Mouse (Mus musculus) small intestine, adult 2 months (tissue): ENCODE results near the gene Got2. TPM values are rescaled to one million over a fixed set of nuclear protein-coding genes. Genes with fewer than 3 reads are reported as not detected.

Source experiments
- H3K27ac ChIP-seq: fragments of 200-500 bp; 2 replicates; pipeline ENCODE4 v1.5.1; 2012; ENCODE audit warnings: low read depth, low read length, control low read depth, inconsistent platforms; ENCODE audit not compliant: insufficient read depth
- H3K27me3 ChIP-seq: fragments of 200-500 bp; 2 replicates; pipeline ENCODE4 v1.6.1; 2012; ENCODE audit warnings: mild to moderate bottlenecking, moderate library complexity, low read length, inconsistent platforms; ENCODE audit not compliant: control insufficient read depth, insufficient read depth
- H3K36me3 ChIP-seq: fragments of 200-500 bp; 2 replicates; pipeline ENCODE4 v1.6.1; 2012; ENCODE audit warnings: mild to moderate bottlenecking, low read length, control low read depth, inconsistent platforms; ENCODE audit not compliant: control insufficient read depth, insufficient read depth
- H3K4me1 ChIP-seq: fragments of 200-500 bp; 2 replicates; pipeline ENCODE4 v1.6.1; 2012; ENCODE audit warnings: low read length, inconsistent platforms, mixed read lengths; ENCODE audit not compliant: control insufficient read depth, insufficient read depth, insufficient read length
- H3K4me3 ChIP-seq: fragments of 200-500 bp; 2 replicates; pipeline ENCODE4 v1.5.1; 2012; ENCODE audit warnings: low read depth, mild to moderate bottlenecking, control low read depth, inconsistent platforms, low read length, moderate library complexity
- CTCF ChIP-seq: fragments of 200-500 bp; IDR thresholded peaks from 2 replicates; pipeline ENCODE4 v1.5.1; 2012; ENCODE audit warnings: low read depth, mild to moderate bottlenecking, control low read depth, inconsistent platforms, low read length, moderate library complexity, mixed read lengths; ENCODE audit not compliant: insufficient replicate concordance, insufficient read length; ENCODE audit errors: extremely low read depth
- POLR2A ChIP-seq: fragments of 200-500 bp; IDR thresholded peaks from 2 replicates; pipeline ENCODE4 v1.6.1; 2012; ENCODE audit warnings: low read depth, mild to moderate bottlenecking, control low read depth, inconsistent platforms, low read length, moderate library complexity
- WGBS: fragments of 180-500 bp; shearing (Covaris S2); methylation state at CpG from one replicate; pipeline ENCODE4 v1.1.7; 2018; 5-methylcytosine and 5-hydroxymethylcytosine counted together
- polyA plus RNA-seq: library from polyadenylated mRNA; depleted of rRNA; stranded (reverse); fragments of >200 nt; gene quantifications from 2 replicates; pipeline ENCODE4 v1.2.3, GENCODE M21; 2012

Gene Got2
- polyA plus RNA-seq, 1 experiment: 31.9 TPM

DNA sequence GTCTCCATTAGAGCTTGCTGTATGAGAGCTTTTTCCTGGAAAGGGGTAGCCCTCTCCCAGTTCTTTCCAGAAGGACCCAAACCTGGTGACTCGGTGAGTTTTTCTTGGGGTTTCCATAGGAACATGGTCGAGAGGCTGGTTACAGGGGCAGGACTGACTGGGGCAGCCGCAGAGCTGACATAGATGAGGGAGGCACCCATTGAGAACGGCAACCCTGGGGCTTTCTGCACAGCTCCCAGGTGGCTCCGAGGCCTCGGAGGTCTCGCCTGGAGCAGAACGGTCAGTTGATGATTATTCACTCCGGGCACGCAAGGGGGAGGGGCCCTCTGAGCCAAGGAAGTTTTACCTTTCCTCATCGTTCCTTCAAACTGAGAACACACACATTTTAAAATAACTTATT lies 19.5 kb upstream of the Got2 start:
- WGBS: 77% methylated on average over 11 of the region's 11 CpGs
- H3K27me3 ChIP-seq: no peaks in the 10 kb centered on the region
- H3K36me3 ChIP-seq: no peaks in the 10 kb centered on the region
- H3K4me3 ChIP-seq: no peak overlapping the region
- no peak for TF ChIP-seq CTCF
- no peak for TF ChIP-seq POLR2A
- no peak overlapping the region for H3K27ac ChIP-seq
- no peaks in the 10 kb centered on the region for H3K4me1 ChIP-seq

DNA sequence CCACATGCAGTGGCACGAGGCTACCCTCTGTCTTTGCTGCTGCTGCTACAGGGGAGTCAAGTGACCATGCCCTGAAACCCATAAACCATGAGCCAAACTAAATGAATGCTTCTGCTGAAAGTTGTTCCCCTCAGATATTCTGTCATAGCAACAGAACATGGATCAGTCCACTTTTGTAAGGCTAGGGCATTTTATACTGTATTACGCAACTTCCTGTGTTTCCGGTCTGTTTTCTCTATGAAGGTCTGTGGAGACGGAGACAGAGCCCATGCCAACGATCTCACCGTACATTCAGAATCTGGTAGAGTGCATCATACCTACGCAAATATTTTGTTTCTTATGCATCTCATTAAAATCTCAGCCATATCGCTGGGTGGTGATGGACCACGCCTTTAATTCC lies 18.4 kb upstream of the Got2 start:
- no peaks in the 10 kb centered on the region for H3K36me3 ChIP-seq
- H3K27me3 ChIP-seq: no peaks in the 10 kb centered on the region
- no peak overlapping the region for H3K27ac ChIP-seq
- no peak overlapping the region for H3K4me3 ChIP-seq
- H3K4me1 ChIP-seq: no peaks in the 10 kb centered on the region
- 80% methylated on average over 9 of the region's 9 CpGs for WGBS
- TF ChIP-seq CTCF (no peak), POLR2A (no peak)

DNA sequence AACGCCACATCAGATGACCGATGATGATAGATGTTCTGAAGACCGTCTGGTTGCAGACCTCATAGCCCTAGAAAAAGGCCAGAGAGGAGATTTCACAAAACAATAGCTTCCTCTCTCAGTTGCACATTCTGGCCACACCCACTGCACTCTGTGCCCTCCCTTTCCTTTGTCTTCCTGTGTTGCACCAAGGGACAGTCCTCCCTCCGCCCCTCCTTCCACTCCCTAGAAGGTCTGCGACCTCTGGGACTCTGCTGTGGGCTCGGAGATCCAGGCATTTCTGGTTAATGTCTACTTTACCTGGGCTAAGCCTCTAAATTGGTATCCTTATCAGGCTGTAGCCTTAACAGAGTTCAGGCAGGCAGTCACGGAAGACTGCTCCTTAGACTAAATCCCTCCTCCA lies 13.5 kb upstream of the Got2 start:
- Histone ChIP-seq H3K4me1 (no peaks in the 10 kb centered on the region), H3K4me3 (no peak overlapping the region), H3K27ac (no peak overlapping the region), H3K36me3 (no peaks in the 10 kb centered on the region), H3K27me3 (no peaks in the 10 kb centered on the region)
- no peak for TF ChIP-seq POLR2A
- no peak for TF ChIP-seq CTCF
- 36% methylated on average over 7 of the region's 7 CpGs for WGBS

DNA sequence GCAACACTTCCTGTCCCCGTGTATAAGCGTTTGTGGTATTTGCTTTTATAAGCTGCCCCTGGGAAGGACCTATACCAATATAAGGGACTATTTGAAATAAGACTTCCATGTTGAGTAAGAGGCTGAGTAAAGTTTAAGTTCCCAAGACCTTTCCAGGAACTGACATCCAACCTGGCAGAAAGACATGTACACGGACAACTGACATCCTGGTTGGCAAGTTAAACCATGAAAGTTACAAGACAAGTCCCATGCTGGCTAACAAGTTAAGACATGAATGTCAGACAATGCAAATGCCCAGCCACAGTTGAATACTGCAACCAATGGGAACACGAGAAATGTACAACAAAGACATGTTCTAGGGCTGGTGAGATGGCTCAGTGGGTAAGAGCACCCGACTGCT lies 5.4 kb upstream of the Got2 start:
- Histone ChIP-seq H3K36me3 (no peaks in the 10 kb centered on the region), H3K27me3 (no peaks in the 10 kb centered on the region), H3K4me3 (no peak overlapping the region), H3K27ac (no peak overlapping the region), H3K4me1 (no peaks in the 10 kb centered on the region)
- WGBS: 75% methylated on average over 5 of the region's 5 CpGs
- TF ChIP-seq CTCF (no peak), POLR2A (no peak)

DNA sequence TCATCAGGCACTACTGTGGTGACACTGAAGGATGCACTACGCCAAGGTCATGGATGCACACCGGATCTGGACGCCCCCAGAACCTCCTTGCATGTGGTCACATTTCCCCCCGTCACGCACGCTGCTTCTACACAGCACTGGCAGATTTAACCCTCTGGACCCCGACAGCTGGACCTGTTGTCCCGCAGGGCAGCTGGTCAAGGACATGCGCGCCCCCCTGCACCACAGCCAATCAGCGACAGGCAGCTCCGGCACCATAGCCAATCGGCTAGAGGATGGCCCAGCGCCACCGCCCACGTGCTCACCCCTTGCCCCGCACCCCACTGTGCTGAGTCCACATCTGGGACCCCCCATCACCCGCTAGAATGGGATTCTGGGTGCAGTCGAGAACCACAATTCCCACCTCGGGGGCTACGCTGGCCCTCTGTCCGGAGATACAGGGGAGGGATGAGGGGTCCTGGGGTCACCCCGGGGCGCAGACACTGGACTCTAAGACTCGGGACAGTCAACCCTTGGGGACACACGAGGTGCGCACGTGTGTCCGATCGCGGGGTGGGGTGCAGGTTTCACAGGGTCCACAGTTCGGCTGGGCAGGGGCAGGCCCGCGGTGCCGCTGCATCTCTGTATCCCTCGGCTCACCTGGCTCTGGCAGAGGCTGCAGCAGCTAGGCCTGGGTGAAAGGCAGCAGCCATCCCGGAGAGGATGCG lies 616 bp downstream of the Got2 start:
- under 1% methylated on average over 38 of the region's 38 CpGs for WGBS
- Histone ChIP-seq H3K4me3 (peak overlapping the region; percentile 82), H3K4me1 (peaks cover 12% of the 10 kb centered on the region; the same call in 1 of the 2 replicates), H3K27me3 (no peaks in the 10 kb centered on the region), H3K36me3 (no peaks in the 10 kb centered on the region), H3K27ac (peak overlapping the region; percentile 29; the same call in 1 of the 2 replicates)
- TF ChIP-seq POLR2A: no peak; the same call in 1 of the 2 replicates
- no peak for TF ChIP-seq CTCF

DNA sequence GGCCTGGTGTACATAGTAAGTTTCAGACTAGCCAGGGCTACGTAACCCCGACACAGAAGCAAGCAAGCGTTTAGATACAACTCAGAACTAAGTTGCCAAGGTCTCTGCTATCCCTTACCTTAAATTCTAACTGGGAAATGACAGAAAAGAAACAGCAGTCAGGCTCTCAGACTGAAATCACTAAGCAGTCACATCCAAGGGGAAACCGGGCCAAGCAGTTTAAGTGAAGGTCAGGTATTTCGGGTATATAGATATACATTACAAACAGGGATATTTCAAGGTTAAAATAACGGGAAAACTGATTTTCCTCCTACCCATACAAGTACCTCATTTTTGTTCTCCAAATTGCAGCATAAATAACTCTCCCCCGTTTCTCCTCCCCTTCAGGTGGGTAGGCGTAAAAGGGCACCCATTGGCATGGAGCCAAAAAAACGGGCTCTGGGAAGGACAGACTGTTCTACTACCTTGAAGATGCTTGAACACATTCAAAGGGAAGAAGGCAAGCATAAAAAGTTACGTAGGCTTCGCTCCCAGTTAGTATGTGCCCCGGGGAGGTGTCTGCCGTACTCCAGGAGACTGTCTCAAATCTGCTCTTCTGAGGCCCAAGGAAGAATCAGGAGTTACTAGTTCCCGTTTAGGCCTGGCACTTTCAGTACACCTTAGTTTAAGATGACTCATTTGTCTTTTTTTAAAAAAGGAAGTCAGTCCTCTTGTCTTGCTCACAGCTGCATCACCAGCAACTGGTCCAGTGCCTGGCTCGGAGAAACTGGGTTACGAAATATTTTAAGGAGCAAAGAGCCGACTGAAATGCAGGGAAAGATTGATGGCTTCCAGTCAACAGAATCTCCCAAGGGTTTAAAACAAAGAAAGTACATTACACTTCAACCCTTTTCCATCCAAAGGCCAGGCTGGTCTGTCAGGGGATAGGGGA lies 1.4 kb downstream of the Got2 start:
- H3K4me3 ChIP-seq: peak overlapping the region; percentile 82

DNA sequence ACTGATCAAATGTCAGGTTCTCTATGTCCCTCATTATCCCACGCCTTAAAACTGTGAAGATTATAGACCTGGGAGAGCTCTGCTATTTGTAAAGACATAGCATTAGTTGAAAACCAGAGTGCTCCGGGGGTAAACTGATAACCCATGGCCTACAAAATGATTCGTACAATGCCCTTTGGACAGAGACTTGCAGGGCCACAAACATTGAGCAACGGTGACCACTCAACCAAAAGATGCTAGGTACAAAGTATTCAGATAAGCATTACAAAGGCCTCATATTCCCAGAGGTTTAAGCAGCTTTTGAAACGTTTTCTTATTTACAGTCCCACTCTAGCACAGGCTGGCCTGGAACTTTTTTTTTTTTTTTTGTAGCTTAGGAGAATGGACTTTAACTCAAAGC lies 2.4 kb downstream of the Got2 start:
- Histone ChIP-seq H3K27me3 (no peaks in the 10 kb centered on the region), H3K27ac (no peak overlapping the region; the same call in 1 of the 2 replicates), H3K36me3 (no peaks in the 10 kb centered on the region), H3K4me1 (peaks cover 12% of the 10 kb centered on the region; the same call in 1 of the 2 replicates), H3K4me3 (no peak overlapping the region)
- 28% methylated on average over 5 of the region's 5 CpGs for WGBS
- TF ChIP-seq POLR2A: no peak
- no peak for TF ChIP-seq CTCF

More for the DNA sequence above, 1.4 kb downstream of the Got2 start:
- Histone ChIP-seq H3K27me3 (no peaks in the 10 kb centered on the region), H3K36me3 (no peaks in the 10 kb centered on the region), H3K4me1 (peaks cover 12% of the 10 kb centered on the region; the same call in 1 of the 2 replicates), H3K27ac (peak overlapping the region; percentile 39; the same call in 1 of the 2 replicates)
- no peak for TF ChIP-seq CTCF
- no peak for TF ChIP-seq POLR2A
- WGBS: 37% methylated on average over 17 of the region's 17 CpGs
